Mouse (Mus musculus) testis, postnatal 14 days (tissue): Measurements from ENCODE around the gene Sypl2.

Experiments used
- DNase-seq: peaks from one replicate; pipeline ENCODE4 v3.0.0; 2021; ENCODE audit warnings: low spot score

Sypl2 gene

DNA sequence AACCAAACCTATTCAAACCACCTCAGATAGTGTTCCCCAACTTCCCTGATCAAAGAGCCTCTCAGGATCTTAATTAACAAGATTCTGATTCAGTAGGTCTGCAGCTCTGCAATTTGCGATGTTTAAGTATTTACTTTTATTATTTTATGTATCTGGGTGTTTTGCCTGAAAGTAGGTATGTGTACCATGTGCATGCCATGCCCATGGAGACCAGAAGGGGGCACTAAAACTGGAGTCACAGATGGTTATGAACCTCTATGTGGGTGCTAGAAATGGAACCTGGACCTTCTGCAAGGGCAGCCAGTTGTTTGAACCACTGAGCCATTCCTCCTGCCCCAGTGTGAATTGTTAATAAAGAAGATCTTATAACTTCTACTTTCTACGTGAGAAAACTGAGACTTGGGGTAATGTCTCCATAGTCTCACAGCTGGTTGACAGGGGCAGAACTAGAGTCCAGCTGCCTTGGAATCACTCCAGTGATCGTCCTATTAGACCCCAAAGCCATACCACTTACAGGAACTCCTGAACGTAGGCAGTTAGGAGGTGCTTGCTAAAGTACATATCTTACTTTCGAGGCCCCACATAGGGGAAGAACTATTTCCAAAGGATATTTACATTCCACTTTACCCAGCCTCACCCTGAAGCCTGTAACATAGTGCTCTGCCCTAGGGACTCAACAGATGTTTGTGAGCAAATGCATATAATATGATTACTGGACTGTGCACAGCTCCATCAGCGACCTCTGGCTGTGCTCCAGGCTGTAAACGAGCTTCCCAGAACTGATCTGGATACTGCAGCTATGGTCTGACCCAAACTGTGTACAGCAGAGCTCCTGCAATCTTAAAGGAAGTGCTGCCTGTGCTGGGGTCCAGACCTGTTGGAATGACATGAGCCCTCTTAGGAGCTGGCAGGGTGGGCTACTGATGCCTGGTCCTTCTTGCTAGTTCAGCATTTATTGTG is 47.4 kb downstream of the Sypl2 start:
- no peak for DNase-seq

DNA sequence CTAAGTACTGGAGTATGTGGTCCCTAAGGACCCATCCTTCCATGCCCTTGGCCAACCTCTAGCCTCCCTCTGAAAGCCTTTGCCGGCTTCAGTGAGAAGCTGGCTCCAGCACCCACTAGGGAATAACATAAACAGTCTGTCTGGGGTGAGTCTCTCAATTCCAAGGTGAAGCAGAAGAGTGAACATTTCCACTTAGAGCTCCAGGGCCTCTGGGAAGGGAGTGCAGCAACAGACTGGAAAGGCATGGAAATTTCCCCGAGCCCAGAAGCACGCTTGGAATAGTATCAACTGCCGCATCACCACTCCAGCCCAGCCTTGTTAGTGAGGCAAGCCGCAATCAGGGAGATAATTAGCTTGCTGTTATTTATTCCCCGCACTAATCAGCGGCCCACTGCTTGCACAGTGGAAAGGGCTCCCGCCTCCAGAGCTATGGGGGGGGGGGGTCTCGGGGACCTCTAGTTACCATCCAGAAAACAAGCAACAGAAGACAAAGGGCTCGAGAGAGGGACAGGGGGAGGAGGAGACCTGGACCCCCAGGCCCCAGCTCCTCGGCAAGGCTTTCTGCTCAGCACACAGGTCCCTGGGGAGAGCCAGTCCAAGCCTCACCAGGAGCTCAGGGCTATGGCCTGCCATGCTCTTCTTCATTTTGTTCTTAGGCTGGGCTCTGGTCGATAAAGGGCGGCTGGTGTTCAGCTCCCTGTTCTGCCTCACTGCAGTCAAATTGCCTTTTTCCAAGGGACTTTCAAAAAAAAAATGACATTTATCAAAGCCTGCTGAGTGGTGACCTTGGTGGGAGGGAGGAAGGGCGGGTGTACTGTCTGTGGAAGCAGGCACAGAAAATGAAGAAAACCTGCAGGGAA is 51.5 kb downstream of the Sypl2 start:
- no peak for DNase-seq

DNA sequence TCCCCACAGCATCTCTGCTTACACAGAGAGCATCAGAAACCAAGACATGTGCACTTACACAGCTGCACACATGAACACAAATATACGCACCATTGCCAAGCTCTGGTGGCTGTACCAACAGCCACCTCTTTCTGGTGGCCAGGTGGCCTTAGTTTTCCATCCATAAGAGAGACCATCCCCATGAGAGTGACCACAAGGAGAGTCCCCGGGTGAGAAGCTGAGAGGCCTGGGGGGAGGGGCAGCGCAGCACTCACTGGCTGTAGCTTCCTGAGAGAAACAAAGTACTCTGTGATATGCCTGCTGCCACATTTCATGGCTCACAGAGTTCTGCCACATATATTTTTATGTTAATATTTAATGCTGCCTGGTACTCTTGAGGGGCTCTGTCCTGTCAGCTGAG is 57.2 kb downstream of the Sypl2 start:
- DNase-seq = no peak

DNA sequence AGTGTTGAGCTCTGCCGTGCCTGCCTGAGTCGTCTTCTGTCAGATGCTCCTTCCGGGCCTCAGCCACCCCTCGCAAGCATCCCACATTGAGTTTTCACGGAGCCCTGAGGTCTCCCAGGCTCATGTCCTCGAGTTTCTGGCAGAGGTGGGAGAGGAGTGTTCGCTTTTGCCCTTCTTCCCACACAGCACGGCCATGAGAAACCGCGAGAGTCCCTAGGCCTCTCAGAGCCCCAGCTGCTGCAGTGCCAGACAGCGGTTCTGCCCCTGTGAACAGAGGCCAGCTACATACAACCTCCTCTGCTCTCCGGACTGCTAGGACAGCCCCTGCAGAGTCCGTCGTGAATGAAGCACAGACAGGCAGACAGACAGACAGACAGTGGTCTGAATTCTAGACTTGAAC is 58.9 kb downstream of the Sypl2 start:
- DNase-seq = no peak

DNA sequence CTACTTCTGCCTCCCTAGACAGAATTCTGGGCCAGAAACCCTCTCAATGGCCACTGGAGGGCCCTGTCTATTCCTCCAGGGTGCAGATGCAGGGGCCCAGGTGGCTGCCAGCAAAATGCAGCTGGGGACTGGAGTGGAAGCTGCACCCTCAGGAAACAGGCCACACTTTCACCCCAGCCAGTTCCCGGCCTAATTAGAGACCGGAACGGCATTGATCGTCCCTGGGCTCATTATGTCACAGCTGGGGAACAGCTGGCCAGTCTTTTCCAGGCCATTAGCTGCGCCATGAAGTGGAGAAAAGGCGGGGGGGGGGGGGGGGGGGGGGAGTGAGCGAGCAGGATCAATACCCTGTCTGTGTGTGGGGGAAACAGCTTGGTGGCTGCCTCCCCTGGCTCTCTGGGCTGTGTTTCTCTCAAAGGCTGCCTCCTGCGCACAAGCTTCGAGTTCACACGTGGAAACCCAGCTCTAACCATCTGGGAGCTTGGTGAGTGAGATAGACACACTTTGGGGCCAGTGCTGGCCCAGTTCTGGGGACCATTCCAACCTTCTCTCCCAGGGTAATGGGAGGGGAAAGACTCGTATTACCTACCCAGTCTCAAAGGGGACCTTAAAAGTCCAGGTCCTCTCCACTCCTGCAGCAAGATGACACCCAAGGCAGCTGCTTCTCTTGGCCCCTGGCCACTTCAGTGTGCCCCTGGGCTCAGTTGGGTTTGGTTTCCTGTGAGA is 59.8 kb downstream of the Sypl2 start:
- no peak for DNase-seq

DNA sequence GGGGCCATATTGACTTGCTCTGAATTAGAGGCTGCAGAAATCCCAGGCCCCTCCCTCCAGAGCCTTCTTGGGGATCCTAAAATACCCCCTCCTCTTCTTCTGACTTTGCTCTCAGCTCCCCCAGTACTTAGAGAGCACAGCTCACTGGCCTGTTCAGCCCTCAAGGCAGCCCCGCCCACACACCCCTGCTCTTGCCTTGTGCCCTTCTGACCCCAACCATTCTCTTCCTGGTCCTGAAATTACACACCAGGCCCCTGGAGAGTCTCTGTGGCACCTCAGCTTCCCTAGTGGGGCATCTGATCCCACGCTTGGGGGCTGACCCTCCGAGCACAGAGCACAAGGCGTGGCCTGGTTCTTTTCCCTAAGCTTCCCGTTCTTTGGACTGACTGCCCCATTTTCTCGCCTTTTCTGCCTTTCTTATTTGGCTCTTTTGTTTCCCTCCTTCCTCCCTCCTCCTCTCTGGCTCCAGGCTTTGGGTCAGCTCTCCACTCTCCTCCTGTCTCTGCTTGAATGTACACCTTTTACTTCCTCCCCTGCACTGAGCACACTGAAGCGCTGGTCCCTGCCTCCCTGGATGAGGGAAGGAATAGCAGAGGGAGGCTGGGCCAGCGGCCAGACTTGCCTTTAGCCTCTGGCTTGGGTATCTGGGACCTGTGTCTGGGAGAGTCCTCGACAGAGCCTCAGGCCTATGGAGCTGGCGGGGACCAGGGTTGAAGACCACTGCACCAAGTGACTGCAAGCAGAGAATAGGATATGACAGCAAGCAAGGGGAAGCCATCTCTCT is 60.7 kb downstream of the Sypl2 start:
- DNase-seq = no peak

DNA sequence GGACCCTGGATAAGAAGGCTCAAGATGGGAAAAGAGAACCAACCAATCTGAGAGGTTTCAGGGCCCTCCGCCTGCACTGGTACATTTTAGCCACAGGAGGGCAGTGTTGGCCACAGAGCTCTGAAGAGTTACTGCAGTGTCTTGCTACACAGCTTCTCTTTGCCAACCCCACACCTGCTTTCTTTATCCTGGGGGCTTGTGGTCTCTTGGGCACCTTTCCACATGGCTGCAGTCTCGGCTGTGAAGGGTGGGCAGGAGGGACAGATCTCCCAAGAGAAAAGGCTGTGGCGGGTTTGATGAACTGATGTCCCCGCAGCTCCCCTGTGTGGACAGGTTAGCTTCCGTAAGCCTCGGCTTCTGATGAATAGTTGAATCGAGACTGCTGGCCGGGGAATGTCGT is 61.6 kb downstream of the Sypl2 start:
- peak; percentile 69 for DNase-seq

DNA sequence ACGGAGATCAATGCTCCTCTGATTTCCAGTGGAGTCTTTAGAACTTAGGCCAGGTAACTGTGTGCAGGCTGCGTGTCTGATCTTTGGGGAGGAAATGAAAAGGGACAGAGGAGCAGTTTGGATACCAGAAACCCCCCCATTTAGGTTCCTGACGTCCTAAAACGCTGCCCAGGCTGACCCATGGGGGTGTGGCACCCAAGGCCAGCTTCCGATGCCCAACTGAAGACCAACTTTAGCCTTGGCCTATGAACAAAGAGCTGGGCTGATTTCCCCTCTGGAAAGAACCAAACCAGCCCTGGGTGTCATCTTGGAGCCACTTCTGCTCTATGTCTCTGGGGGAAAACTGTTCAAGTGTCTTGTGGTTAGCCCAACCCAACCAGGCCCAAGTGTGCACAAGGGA is 62.4 kb downstream of the Sypl2 start:
- no peak for DNase-seq
